Mouse (Mus musculus) CH12.LX (cell line): ENCODE measurements around the gene Thy1. TPM values are rescaled to one million over a fixed set of nuclear protein-coding genes. Genes with fewer than 3 reads are reported as not detected.

Experiments used
- DNase-seq: peaks from one replicate; pipeline ENCODE4 v3.0.0-alpha.2; 2013; ENCODE audit errors: extremely low read depth
- H3K27ac ChIP-seq: 2 replicates; pipeline ENCODE4 v1.5.1; 2012; ENCODE audit warnings: low read depth, mild to moderate bottlenecking, control low read depth, moderate library complexity; ENCODE audit not compliant: insufficient read depth
- H3K27me3 ChIP-seq: replicated peaks from 2 replicates; pipeline ENCODE3; 2012; ENCODE audit warnings: inconsistent platforms
- H3K36me3 ChIP-seq, 2 experiments: replicated peaks in 1 of 2; 2 replicates each; pipeline versions ENCODE3 to v1.6.1; 2012; ENCODE audit warnings: inconsistent platforms in 1 of 2, low read length in 1 of 2, mild to moderate bottlenecking in 1 of 2, mixed read lengths in 1 of 2, moderate library complexity in 1 of 2; ENCODE audit not compliant: control insufficient read depth in 1 of 2, insufficient read depth in 1 of 2
- H3K4me1 ChIP-seq, 2 experiments: 2 replicates each; pipeline ENCODE4 v1.6.1; 2012; ENCODE audit warnings: inconsistent platforms in 1 of 2, moderate library complexity in 1 of 2; ENCODE audit not compliant: insufficient read depth in 2 of 2, control insufficient read depth in 1 of 2
- H3K4me2 ChIP-seq: 2 replicates; pipeline ENCODE4 v1.6.1; 2012; ENCODE audit warnings: low read depth, mild to moderate bottlenecking, control low read depth; ENCODE audit not compliant: poor library complexity, insufficient read depth, severe bottlenecking
- H3K4me3 ChIP-seq, 3 experiments: fragments of 150-350 bp in 1 of 3; sonication (generic) in 1 of 3; replicated peaks in 1 of 3; 2 replicates each; pipeline versions ENCODE3 to v1.5.1; 2011 to 2012; ENCODE audit warnings: low read depth in 2 of 3, low read length in 2 of 3, mild to moderate bottlenecking in 2 of 3, moderate library complexity in 2 of 3, control low read depth in 1 of 3, improper control_type of control experiment in 1 of 3, inconsistent platforms in 1 of 3, mixed read lengths in 1 of 3; ENCODE audit not compliant: poor library complexity in 1 of 3
- H3K79me2 ChIP-seq: replicated peaks from 2 replicates; pipeline ENCODE4 v1.6.1; 2012; ENCODE audit warnings: mild to moderate bottlenecking, moderate library complexity; ENCODE audit not compliant: control insufficient read depth, poor library complexity, insufficient read depth, severe bottlenecking; ENCODE audit errors: extremely low read depth
- H3K9ac ChIP-seq: 2 replicates; pipeline ENCODE4 v1.6.1; 2012; ENCODE audit warnings: low read depth, mild to moderate bottlenecking, control low read depth, moderate library complexity; ENCODE audit not compliant: insufficient read depth
- H3K9me3 ChIP-seq: replicated peaks from 2 replicates; pipeline ENCODE3; 2012; ENCODE audit warnings: low read length, inconsistent platforms, mixed read lengths
- CHD1 ChIP-seq: IDR thresholded peaks from 2 replicates; pipeline ENCODE4 v1.6.1; 2012; ENCODE audit warnings: low read depth, low read length, improper control_type of control experiment, inconsistent platforms
- CTCF ChIP-seq, 2 experiments: IDR thresholded peaks in 1 of 2; conservative IDR thresholded peaks in 1 of 2; 2 replicates each; pipeline ENCODE4 v1.5.1; 2011 to 2012; ENCODE audit warnings: low read depth in 2 of 2, low read length in 2 of 2, improper control_type of control experiment in 1 of 2, inconsistent platforms in 1 of 2, mild to moderate bottlenecking in 1 of 2, moderate library complexity in 1 of 2
- E2F4 ChIP-seq: IDR thresholded peaks from 2 replicates; pipeline ENCODE4 v1.6.1; 2011; ENCODE audit warnings: low read depth, low read length, improper control_type of control experiment; ENCODE audit not compliant: insufficient replicate concordance
- EP300 ChIP-seq: IDR thresholded peaks from 2 replicates; pipeline ENCODE4 v1.6.1; 2011; ENCODE audit warnings: low read length, improper control_type of control experiment
- ETS1 ChIP-seq: conservative IDR thresholded peaks from 2 replicates; pipeline ENCODE4 v1.6.1; 2012; ENCODE audit warnings: low read depth, mild to moderate bottlenecking, inconsistent platforms, low read length, improper control_type of control experiment, moderate library complexity
- HCFC1 ChIP-seq: IDR thresholded peaks from 2 replicates; pipeline ENCODE4 v1.6.1; 2012; ENCODE audit warnings: low read depth, mild to moderate bottlenecking, inconsistent platforms, low read length, improper control_type of control experiment
- JUN ChIP-seq: IDR thresholded peaks from 2 replicates; pipeline ENCODE4 v1.6.1; 2011; ENCODE audit warnings: low read depth, mild to moderate bottlenecking, low read length, improper control_type of control experiment, moderate library complexity; ENCODE audit not compliant: insufficient read depth
- KAT2A ChIP-seq: IDR thresholded peaks from 2 replicates; pipeline ENCODE4 v1.6.1; 2012; ENCODE audit warnings: low read length, improper control_type of control experiment, inconsistent platforms; ENCODE audit not compliant: insufficient replicate concordance
- MAX ChIP-seq: IDR thresholded peaks from 2 replicates; pipeline ENCODE4 v1.6.1; 2011; ENCODE audit warnings: low read length, improper control_type of control experiment
- MAZ ChIP-seq: IDR thresholded peaks from 2 replicates; pipeline ENCODE4 v1.6.1; 2012; ENCODE audit warnings: low read depth, mild to moderate bottlenecking, inconsistent platforms, low read length, improper control_type of control experiment, moderate library complexity
- MYC ChIP-seq: IDR thresholded peaks from 2 replicates; pipeline ENCODE4 v1.6.1; 2011; ENCODE audit warnings: low read depth, mild to moderate bottlenecking, improper control_type of control experiment, low read length
- NRF1 ChIP-seq: IDR thresholded peaks from 2 replicates; pipeline ENCODE4 v1.6.1; 2014; ENCODE audit warnings: low read depth, mild to moderate bottlenecking, inconsistent platforms, low read length, improper control_type of control experiment, moderate library complexity
- POLR2A ChIP-seq: IDR thresholded peaks from 2 replicates; pipeline ENCODE4 v1.6.1; 2011; ENCODE audit warnings: low read depth, mild to moderate bottlenecking, improper control_type of control experiment, low read length
- POLR2AphosphoS2 ChIP-seq: IDR thresholded peaks from 2 replicates; pipeline ENCODE4 v1.6.1; 2011; ENCODE audit warnings: low read depth, low read length, improper control_type of control experiment
- RAD21 ChIP-seq: IDR thresholded peaks from 2 replicates; pipeline ENCODE4 v1.6.1; 2011; ENCODE audit warnings: low read depth, mild to moderate bottlenecking, low read length, improper control_type of control experiment, moderate library complexity
- RCOR1 ChIP-seq: conservative IDR thresholded peaks from 2 replicates; pipeline ENCODE4 v1.6.1; 2012; ENCODE audit warnings: low read depth, mild to moderate bottlenecking, inconsistent platforms, low read length, improper control_type of control experiment
- SIN3A ChIP-seq: IDR thresholded peaks from 2 replicates; pipeline ENCODE4 v1.6.1; 2012; ENCODE audit warnings: low read length, improper control_type of control experiment, inconsistent platforms
- SMC3 ChIP-seq: IDR thresholded peaks from 2 replicates; pipeline ENCODE4 v1.6.1; 2011; ENCODE audit warnings: low read depth, low read length, improper control_type of control experiment
- TBP ChIP-seq: conservative IDR thresholded peaks from 2 replicates; pipeline ENCODE4 v1.6.1; 2011; ENCODE audit warnings: low read depth, low read length, improper control_type of control experiment
- USF1 ChIP-seq: IDR thresholded peaks from 2 replicates; pipeline ENCODE4 v1.6.1; 2014; ENCODE audit warnings: low read depth, mild to moderate bottlenecking, inconsistent platforms, low read length, improper control_type of control experiment
- ZC3H11A ChIP-seq: IDR thresholded peaks from 2 replicates; pipeline ENCODE4 v1.6.1; 2012; ENCODE audit warnings: low read depth, mild to moderate bottlenecking, inconsistent platforms, low read length, improper control_type of control experiment
- ZNF384 ChIP-seq: IDR thresholded peaks from 2 replicates; pipeline ENCODE4 v1.6.1; 2012; ENCODE audit warnings: low read depth, low read length, improper control_type of control experiment, inconsistent platforms
- dilution Hi-C: fragments of 300-500 bp; cut with MboI; formaldehyde crosslinking; loops from 2 replicates; pipeline ENCODE4 v1.14.3; 2020; ENCODE audit warnings: low sequenced_read_pairs; ENCODE audit not compliant: extremely low pct_unique_long_range_greater_than_20kb, extremely low pct_ligation_motif_present
- in situ Hi-C: fragments of 300-500 bp; cut with MboI; formaldehyde crosslinking; loops from 3 replicates; pipeline ENCODE4 v1.14.3; 2019; ENCODE audit warnings: low sequenced_read_pairs, low pct_ligation_motif_present, low pct_unique_long_range_greater_than_20kb, mixed read lengths
- polyA plus RNA-seq: library from polyadenylated mRNA; unstranded; fragments of >175 nt; gene quantifications from 2 replicates; pipeline ENCODE4 v1.2.1, GENCODE M21; 2012; ENCODE audit warnings: low read depth; ENCODE audit not compliant: insufficient read length
- total RNA-seq, 2 experiments: library from RNA; depleted of rRNA; stranded (reverse); fragments of 300-350 nt in 1 of 2; fragments of >200 nt in 1 of 2; gene quantifications; 2 replicates each; pipeline ENCODE4 v1.2.3; 2012 to 2014

Gene Thy1
- total and polyA plus RNA-seq, 3 experiments, result not detected

DNA sequence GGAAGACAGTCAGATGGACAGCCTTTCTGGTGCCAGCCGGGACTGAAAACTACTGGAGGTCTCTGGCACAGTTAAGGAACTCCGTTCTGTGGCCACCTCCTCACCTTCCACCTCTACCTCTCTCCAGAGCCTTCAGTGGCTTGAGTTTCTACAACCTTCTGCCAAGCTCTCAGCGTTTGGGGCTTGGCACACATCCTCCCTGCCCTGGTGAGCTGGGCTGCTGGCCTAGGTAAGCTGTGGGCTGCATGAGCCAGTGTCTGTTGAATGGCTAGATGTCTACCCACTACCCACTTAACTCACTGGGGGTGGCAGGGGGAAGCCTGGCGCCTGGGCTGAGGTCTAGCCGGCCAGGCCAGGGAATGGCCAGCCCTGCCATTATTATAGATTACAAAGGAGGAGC is 29.9 kb downstream of the Thy1 start:
- no peaks in the 10 kb centered on the region for H3K9me3 ChIP-seq
- no peak overlapping the region for H3K4me3 ChIP-seq
- no peaks in the 10 kb centered on the region for H3K36me3 ChIP-seq
- no peak for TF ChIP-seq CHD1
- TF ChIP-seq RCOR1, result no peak
- TF ChIP-seq ZNF384, result no peak
- TF ChIP-seq HCFC1, result no peak
- TF ChIP-seq EP300, result no peak
- no peak for TF ChIP-seq KAT2A
- no peak for TF ChIP-seq SMC3
- no peak for TF ChIP-seq TBP
- no peak for TF ChIP-seq RAD21
- no peak for TF ChIP-seq POLR2AphosphoS2
- TF ChIP-seq JUN, result no peak
- no peak for TF ChIP-seq NRF1
- no peak for TF ChIP-seq SIN3A
- no peak for TF ChIP-seq POLR2A
- no peak for TF ChIP-seq USF1
- no peak for TF ChIP-seq MYC
- TF ChIP-seq ETS1, result no peak
- TF ChIP-seq MAZ, result no peak
- TF ChIP-seq ZC3H11A, result no peak
- TF ChIP-seq, all 38 proteins: peak for 0
- H3K9ac ChIP-seq, result no peak overlapping the region
- H3K27me3 ChIP-seq, result peaks cover 80% of the 10 kb centered on the region
- in situ Hi-C loops, result no loop called here
- no peaks in the 10 kb centered on the region for H3K79me2 ChIP-seq
- peaks cover 15 to 18% of the 10 kb centered on the region in 2 experiments for H3K4me1 ChIP-seq
- dilution Hi-C loops, result no loop called here
- DNase-seq, result no peak
- H3K4me2 ChIP-seq, result no peak overlapping the region
- H3K27ac ChIP-seq, result no peak overlapping the region

DNA sequence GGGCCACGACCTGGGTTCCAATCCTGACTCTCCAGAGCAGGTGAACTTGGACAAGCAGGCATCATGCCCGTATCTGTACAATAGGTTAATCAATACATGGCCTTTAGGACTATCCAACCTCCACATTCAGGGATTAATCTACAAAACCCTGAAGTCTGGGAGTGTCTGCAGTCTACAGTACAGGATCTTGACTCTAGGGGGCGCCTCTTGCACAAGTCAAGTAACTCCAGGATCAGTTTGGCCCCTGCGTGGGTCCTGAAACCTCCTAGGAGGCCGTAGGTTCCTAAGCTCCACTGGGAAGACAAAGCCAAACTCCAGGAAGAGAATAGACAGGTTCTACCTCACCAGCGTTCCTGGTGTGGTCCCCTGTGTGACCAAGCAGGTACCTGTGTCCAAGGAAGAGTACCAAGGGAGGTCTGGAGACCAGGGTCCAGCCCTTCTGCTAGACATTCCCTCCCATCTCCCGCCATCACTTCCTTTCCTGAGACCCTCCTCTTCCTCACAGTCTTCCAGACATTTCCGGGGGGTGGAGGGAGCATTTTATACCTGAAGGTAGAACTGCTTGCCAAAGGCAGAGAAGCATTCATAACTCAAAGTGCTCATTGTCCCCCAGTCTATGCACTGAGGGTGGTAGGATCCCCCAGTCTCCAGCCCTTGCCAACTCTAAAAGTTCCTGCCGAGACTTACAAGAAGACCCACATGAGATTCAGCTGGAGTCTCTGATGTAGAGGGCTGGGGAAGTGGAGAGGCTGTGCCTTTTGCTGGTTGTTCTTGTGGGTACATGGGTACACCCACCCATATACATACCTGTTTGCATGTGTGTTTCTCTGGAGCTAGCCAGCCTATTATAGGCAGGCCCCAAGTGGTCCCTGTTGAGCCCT is 31.5 kb downstream of the Thy1 start:
- H3K9ac ChIP-seq, result no peak overlapping the region
- H3K79me2 ChIP-seq, result no peaks in the 10 kb centered on the region
- H3K4me3 ChIP-seq, result no peak overlapping the region
- no peak overlapping the region for H3K4me2 ChIP-seq
- dilution Hi-C loops, result no loop called here
- peaks cover 15 to 27% of the 10 kb centered on the region in 2 experiments for H3K4me1 ChIP-seq
- H3K36me3 ChIP-seq, result no peaks in the 10 kb centered on the region
- DNase-seq, result peak; percentile 49
- H3K27me3 ChIP-seq, result peaks cover 67% of the 10 kb centered on the region
- peak; percentile 66 to 78 for TF ChIP-seq CTCF (conservative IDR thresholded peaks at IDR 0.05 in 1 of 2, IDR thresholded peaks at IDR 0.05 in 1 of 2; ENCODE audit: low read depth in 2 of 2, low read length in 2 of 2)
- TF ChIP-seq TBP, result no peak
- TF ChIP-seq MAX, result no peak
- peak; percentile 53 for TF ChIP-seq SMC3
- no peak for TF ChIP-seq E2F4
- no peak for TF ChIP-seq MYC
- no peak for TF ChIP-seq NRF1
- TF ChIP-seq RAD21, result peak; percentile 69
- TF ChIP-seq POLR2AphosphoS2, result no peak
- no peaks in the 10 kb centered on the region for H3K9me3 ChIP-seq
- in situ Hi-C loops, result no loop called here
- no peak overlapping the region for H3K27ac ChIP-seq
